Mouse (Mus musculus): ENCODE measurements at regions not wholly inside any gene's neighbourhood (a gene's known extent, or its start where the extent isn't known, plus 50 kb on each side); places are given as distances from the start of the nearest gene placed in this dataset.
A peak's percentile ranks its signal among the peaks of the same experiment; 100 is the strongest.

DNA sequence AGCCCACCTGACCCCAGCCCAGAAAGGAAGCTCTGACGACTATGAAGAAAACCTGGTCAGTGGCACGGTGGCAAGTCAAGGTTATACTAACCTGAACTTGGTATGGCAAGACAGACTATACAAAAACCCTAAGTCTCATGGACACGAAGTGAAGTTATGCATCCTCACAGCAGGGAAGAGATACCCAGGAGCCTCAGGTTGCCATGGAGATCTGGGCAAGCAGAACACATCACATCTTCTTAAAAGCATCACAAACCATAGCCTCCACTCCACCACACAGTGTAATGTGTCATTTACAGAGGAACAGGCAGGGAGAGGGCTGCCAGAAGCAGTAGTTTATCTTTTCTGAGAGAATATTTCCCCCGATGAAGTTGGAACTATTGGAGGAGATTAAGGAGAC, 146.5 kb downstream of the Slc39a8 start:
- peak; percentile 45 to 60 for DNase-seq (ENCODE audit: low spot score in 2 of 2)

GRCm38 (mm10) chr3:135972413-135972812, 147.3 kb downstream of the Slc39a8 start:
- DNase-seq (ENCODE audit: low spot score in 2 of 2), result peak; percentile 49 to 69

DNA sequence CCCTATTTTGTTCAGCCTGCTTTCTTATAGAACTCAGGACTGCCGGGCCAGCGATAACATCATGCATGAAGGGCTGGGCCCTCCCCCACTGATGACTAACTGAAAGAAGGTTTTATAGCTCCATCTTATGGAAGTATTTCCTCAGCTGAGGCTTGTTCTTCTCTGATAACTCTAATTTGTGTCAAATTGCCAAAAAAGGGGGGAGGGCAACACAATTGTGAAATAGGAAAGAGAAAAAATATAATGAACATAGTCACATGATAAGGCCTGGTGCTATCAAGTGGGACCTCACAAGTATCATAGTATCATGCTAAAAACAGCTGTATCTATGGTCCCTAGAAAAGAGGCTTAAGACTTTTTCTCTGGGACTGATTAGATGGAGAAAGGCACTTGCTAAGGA, 148.2 kb downstream of the Slc39a8 start:
- DNase-seq (ENCODE audit: low spot score in 2 of 2), result peak in 1 of 2 experiments; percentile 9

- DNase-seq (ENCODE audit: low spot score in 2 of 2), result no peak
Measured at GRCm38 (mm10) chr3:135973842-135974241, 148.8 kb downstream of the Slc39a8 start.

GRCm38 (mm10) chr3:135974769-135975168, 149.7 kb downstream of the Slc39a8 start:
- no peak for DNase-seq (ENCODE audit: low spot score in 2 of 2)

DNA sequence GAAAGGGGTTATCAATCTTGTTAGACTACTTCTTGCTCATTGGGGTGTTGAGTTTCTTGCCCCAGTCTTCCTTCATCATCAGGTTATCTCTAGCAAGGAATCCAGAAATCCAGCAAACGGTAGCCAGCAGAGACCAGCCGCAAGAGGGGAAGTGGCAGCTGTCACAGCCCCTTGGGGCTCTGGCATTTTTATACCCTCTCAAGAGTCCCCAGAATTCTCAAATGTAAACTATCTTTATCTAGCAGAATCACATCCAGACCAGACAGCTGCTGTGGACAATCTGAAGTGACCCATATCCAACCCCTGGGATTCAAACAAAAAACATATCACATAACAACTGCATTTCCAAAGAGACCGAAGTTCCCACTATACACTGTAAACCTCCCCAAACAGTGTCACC, 162.1 kb downstream of the Slc39a8 start:
- no peak for DNase-seq (ENCODE audit: low spot score in 2 of 2)

GRCm38 (mm10) chr3:135989281-135989680, 164.2 kb downstream of the Slc39a8 start:
- no peak for DNase-seq (ENCODE audit: low spot score in 2 of 2)

- DNase-seq (ENCODE audit: low spot score in 2 of 2), result no peak
Measured at GRCm38 (mm10) chr3:135990338-135990737, 165.3 kb downstream of the Slc39a8 start.

DNA sequence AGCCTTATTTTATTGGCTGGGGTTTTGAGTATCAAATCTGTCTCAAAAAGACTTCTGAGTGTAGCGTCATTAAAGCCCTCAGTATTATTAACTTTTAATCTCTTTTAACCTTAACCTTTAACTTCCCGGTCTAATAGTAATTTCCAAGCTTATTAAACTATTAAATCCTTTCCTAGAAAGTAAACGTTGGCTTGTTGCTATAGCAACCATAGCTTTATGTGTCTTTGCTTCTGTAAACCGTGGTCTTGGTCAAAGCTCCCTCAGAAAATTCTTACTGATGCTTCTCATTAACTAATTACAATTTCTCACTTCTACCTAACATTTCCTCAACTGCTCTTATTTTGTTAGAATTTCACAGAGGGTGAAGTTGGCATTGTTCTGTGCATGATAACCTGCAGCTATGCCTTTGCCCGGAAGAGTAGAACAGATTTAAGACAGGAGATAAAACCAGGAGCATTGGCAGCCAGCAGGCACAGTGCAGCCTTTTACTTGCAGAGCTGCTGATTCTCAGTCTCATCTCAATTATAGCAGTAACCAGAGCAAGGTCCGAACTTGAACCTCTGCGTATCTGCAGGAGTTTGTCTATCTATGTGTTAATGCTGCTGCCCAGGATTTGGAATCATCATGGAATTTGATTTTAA, 165.9 kb downstream of the Slc39a8 start:
- no peak for DNase-seq (ENCODE audit: low spot score in 2 of 2)

DNA sequence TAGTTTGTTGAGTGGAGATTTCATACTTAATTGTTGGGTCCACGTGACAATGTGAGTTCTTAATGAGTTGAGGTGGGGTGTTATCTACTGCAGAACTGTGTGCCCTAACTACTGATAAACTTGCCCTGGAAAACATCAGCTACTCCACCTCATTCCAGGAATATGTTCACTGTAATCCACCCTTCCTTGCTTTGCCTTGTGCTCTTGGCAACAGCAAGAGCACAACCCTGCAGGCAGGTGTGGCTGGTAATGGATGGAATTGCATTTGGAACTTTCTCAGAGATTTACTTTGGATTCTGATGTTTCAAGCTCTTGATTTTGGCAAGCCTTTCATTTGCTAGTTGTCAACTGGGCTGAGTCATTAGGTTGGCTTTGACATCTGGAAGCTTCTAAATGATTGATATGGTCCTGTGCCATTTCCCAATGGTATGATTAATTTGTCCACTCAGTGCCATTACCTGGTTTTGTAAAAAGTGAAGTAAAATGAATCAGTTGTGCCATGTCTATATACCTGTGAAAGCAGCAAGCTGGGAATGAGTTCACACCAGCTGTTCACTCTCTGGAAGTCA, 175.6 kb downstream of the Slc39a8 start:
- no peak for DNase-seq (ENCODE audit: low spot score in 2 of 2)
